Mouse (Mus musculus): ENCODE data around the gene Hist1h2bf. TPM values are rescaled to one million over a fixed set of nuclear protein-coding genes. Genes with fewer than 3 reads are reported as not detected.
"Not testable (repeated sequence)": the region's sequence is repeated elsewhere in the genome, so short reads cannot be mapped to it uniquely, and the experiment has no call there.

Hist1h2bf gene
- polyA plus RNA-seq, 1 experiment from 2014 or later, result 3.7 TPM

DNA sequence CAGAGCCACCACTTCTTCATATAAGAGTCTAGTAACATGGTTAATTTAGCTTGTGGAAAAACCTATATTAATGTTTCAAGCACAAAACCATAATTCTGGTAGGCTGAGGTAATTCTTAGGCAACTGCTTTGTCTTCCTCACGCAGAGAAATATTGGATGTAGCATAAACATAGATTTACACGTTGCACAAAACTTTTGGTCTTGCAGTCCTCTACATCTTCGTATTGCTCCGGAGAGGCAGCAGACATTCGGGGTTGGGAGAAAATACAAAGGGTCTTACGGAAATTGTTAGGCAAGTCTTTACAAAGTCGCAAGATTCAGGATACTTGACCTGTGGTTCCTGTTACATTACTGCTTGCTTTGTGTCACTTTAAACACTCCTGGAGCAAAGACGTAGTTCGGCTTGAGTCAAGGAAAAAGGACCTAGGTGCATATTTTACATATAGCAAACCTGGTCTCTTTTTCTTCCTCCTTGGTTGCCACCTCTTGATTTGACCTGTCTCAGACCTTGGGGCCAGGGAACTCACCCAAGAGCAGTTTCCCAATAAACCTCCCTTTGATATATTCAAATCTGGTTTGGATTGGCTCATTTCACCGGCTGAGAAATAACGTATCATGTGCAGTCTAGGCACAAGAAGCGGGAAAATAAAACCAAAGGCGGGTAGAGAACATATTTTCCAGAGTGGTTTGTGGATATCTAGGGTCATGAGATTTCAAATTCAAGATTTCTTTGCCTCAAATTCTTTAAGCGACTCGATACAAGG lies 39.4 kb downstream of the Hist1h2bf start:
- WGBS (ENCODE audit: insufficient replicate concordance), result 0% methylated on average over 15 of the region's 15 CpGs
- peak overlapping the region; percentile 65 for H3K4me3 ChIP-seq (ENCODE audit: low read depth, low read length)
- no peaks in the 10 kb centered on the region for H3K27me3 ChIP-seq (ENCODE audit: control insufficient read depth, insufficient read depth, low read depth, low read length)
- H3K4me2 ChIP-seq (ENCODE audit: low read depth, low read length), result peak overlapping the region; percentile 64
- 0 out of 2 replicates have a peak, but pooled peaks have one; percentile 6 for ATAC-seq (ENCODE audit: low read depth)
- peaks cover 22% of the 10 kb centered on the region for H3K4me1 ChIP-seq (ENCODE audit: control insufficient read depth, low read depth, low read length)
- H3K9me3 ChIP-seq (replicated peaks; ENCODE audit: control insufficient read depth, low read length), result no peaks in the 10 kb centered on the region
- H3K27ac ChIP-seq (ENCODE audit: low read length), result peak overlapping the region; percentile 96
- no peaks in the 10 kb centered on the region for H3K36me3 ChIP-seq (ENCODE audit: control insufficient read depth, insufficient read depth)
- H3K9ac ChIP-seq (ENCODE audit: low read depth, low read length), result peak overlapping the region; percentile 78

DNA sequence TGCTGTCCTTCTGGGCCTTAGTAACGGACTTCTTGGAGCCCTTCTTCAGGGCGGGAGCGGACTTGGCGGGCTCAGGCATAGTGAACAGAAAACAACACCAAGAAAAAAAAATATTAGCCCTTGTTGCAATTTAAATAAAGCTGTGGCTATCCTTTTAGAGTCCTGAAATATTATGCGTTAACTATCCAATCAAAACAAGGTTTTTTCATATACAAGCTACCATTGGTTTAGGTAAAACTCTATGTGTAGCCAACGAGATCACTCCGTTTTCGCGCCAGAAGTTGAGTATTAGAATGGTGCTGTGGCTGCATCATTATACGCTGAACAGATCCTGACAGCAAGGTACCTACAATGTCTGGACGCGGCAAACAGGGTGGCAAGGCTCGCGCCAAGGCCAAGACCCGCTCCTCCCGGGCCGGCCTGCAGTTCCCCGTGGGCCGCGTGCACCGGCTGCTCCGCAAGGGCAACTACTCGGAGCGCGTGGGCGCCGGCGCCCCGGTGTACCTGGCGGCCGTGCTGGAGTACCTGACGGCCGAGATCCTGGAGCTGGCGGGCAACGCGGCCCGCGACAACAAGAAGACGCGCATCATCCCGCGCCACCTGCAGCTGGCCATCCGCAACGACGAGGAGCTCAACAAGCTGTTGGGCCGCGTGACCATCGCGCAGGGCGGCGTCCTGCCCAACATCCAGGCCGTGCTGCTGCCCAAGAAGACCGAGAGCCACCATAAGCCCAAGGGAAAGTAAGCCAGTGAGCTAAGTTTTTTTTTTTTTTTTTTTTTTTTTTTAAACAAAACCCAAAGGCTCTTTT lies 40.2 kb downstream of the Hist1h2bf start, which contains the start of gene Hist1h2af:
Hist1h2af (plus strand) TSS at position 347 of the 808 bp plus-strand sequence.
- Histone ChIP-seq H3K9ac (ENCODE audit: low read depth, low read length) (peak within 1 kb of the TSS; percentile 78), H3K4me2 (ENCODE audit: low read depth, low read length) (peak within 1 kb of the TSS; percentile 64), H3K27ac (ENCODE audit: low read length) (peak within 1 kb of the TSS; percentile 96), H3K4me1 (ENCODE audit: control insufficient read depth, low read depth, low read length) (peaks cover 25% of the 10 kb centered on the region), H3K4me3 (ENCODE audit: low read depth, low read length) (peak within 1 kb of the TSS; percentile 65)
- WGBS (ENCODE audit: insufficient replicate concordance), result 0% methylated on average over 25 of the region's 53 CpGs
- H3K9me3 ChIP-seq (replicated peaks; ENCODE audit: control insufficient read depth, low read length); H3K27me3 ChIP-seq (ENCODE audit: control insufficient read depth, insufficient read depth, low read depth, low read length); H3K36me3 ChIP-seq (ENCODE audit: control insufficient read depth, insufficient read depth): not testable (repeated sequence)
- ATAC-seq (ENCODE audit: low read depth), result peak; percentile 39

DNA sequence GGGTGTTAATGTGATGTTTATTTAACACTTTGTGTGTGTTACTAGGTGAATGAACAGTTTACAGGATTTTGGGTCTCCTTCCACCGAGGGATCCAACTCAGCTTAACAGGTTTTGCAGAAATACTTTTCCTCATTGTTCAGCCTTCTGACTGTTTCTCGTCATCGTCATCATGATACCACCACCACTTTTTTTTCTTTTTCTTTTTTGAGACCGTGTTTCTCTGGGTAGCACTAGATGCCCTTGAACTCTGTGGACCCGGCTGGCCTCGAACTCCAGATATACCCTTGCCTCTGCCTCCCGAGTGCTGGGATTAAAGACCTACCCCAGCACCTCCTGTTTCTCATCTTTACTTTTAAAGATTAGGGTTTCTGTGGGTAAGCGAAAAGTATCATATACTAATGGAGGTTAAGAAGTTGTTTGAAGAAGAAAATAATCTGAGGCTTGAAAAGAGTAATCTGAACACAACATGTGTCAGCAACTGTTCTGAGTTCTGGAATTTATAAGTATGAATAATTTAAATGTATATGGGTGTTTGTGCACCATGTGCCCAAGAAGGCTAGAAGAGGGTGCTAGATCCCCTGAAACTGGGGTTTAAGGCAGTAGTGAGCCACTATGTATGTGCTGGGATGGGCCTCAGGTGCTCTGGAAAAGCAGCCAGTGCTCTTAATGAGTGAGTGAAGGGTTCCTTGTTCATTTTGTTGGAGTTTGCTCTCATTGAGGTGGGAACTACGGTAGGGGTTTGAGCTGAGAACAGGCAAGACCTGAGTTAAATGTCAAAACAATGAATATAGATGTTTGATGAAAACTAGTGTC lies 41.5 kb downstream of the Hist1h2bf start:
- H3K9ac ChIP-seq (ENCODE audit: low read depth, low read length), result peak overlapping the region; percentile 78
- peak overlapping the region; percentile 64 for H3K4me2 ChIP-seq (ENCODE audit: low read depth, low read length)
- 15% methylated on average over 9 of the region's 9 CpGs for WGBS (ENCODE audit: insufficient replicate concordance)
- peak overlapping the region; percentile 96 for H3K27ac ChIP-seq (ENCODE audit: low read length)
- ATAC-seq (ENCODE audit: low read depth), result no peak
- no peaks in the 10 kb centered on the region for H3K36me3 ChIP-seq (ENCODE audit: control insufficient read depth, insufficient read depth)
- no peaks in the 10 kb centered on the region for H3K27me3 ChIP-seq (ENCODE audit: control insufficient read depth, insufficient read depth, low read depth, low read length)
- no peaks in the 10 kb centered on the region for H3K9me3 ChIP-seq (replicated peaks; ENCODE audit: control insufficient read depth, low read length)
- H3K4me3 ChIP-seq (ENCODE audit: low read depth, low read length), result peak overlapping the region; percentile 65
- peaks cover 22% of the 10 kb centered on the region for H3K4me1 ChIP-seq (ENCODE audit: control insufficient read depth, low read depth, low read length)

DNA sequence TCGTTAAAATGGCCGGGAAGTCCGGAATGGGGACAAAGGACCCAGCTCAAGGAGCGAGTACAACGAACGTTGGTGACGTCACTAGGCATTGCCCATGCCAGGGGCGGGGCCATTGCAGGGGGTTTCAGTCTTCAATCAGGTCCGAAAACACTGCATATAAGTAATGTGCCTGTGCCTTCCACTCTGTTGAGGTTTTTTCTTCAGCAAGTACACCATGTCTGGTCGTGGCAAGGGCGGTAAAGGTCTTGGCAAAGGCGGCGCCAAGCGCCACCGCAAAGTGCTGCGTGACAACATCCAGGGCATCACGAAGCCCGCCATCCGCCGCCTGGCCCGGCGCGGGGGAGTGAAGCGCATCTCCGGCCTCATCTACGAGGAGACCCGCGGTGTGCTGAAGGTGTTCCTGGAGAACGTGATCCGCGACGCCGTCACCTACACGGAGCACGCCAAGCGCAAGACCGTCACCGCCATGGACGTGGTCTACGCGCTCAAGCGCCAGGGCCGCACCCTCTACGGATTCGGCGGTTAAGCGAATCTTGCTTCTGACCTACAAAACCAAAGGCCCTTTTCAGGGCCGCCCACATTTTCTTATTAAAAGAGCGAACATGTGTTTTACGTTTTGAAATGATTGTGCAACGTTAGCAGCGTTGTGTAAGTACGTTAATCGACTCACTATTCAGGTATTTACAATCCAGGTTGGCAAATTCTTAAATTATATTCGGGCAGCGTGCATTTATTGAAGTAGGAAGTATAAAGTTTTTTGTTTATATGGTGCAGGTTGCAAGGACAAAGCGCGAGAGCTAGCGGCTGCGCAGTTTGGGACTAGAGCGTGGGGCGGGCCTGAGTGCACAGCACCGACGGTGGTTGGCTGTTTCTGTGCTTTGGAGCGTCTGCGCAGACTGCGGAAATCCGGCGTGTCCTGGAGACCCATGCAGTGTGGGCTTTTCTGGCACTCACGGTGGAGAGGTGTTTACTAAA lies 42.8 kb downstream of the Hist1h2bf start, which contains the start of gene Hist1h4h:
Hist1h4h (plus strand) TSS at position 150 of the 975 bp plus-strand sequence.
- H3K4me3 ChIP-seq (ENCODE audit: low read depth, low read length), result peak within 1 kb of the TSS; percentile 65
- peak within 1 kb of the TSS; percentile 64 for H3K4me2 ChIP-seq (ENCODE audit: low read depth, low read length)
- no peaks in the 10 kb centered on the region for H3K27me3 ChIP-seq (ENCODE audit: control insufficient read depth, insufficient read depth, low read depth, low read length)
- peak; percentile 62 for ATAC-seq (ENCODE audit: low read depth)
- WGBS (ENCODE audit: insufficient replicate concordance), result under 1% methylated on average over 55 of the region's 70 CpGs
- H3K4me1 ChIP-seq (ENCODE audit: control insufficient read depth, low read depth, low read length), result peaks cover 15% of the 10 kb centered on the region
- H3K36me3 ChIP-seq (ENCODE audit: control insufficient read depth, insufficient read depth), result no peaks in the 10 kb centered on the region
- peak within 1 kb of the TSS; percentile 96 for H3K27ac ChIP-seq (ENCODE audit: low read length)
- H3K9me3 ChIP-seq (replicated peaks; ENCODE audit: control insufficient read depth, low read length), result no peaks in the 10 kb centered on the region
- H3K9ac ChIP-seq (ENCODE audit: low read depth, low read length), result peak within 1 kb of the TSS; percentile 78

DNA sequence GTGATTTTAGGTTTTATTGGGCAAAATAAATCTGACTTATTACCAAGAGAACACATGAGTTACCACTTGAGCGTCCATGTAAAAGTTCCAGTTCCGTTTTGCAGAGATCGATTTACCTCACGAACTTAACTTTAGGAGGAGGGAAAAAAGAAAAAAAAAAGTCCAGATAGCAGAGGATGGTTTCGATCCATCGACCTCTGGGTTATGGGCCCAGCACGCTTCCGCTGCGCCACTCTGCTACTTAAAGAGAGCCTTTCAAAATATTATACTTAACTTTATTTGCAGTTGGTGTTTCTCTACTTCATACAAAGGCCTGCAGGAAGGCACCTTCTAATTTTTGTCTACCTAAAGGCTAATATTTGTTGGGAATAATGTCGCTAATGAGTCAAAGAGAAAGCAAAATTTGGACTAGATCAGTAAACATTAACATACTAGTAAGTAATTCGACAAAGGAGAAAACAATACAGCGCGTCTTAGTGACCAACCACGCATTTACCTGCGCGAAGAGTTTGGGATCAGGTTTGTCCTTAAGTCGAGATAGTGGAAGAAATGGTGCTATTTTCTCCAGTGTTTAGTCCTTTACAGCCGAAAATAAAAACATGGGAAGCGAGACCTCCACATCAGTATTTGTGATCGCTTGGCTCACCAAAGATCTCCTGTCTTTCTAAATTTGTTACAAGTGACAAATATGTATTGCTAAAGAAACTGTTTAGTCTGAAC lies 43.7 kb downstream of the Hist1h2bf start:
- ATAC-seq (ENCODE audit: low read depth), result no peak
- H3K27ac ChIP-seq (ENCODE audit: low read length), result peak overlapping the region; percentile 96
- H3K4me3 ChIP-seq (ENCODE audit: low read depth, low read length), result peak overlapping the region; percentile 65
- peak overlapping the region; percentile 78 for H3K9ac ChIP-seq (ENCODE audit: low read depth, low read length)
- H3K4me2 ChIP-seq (ENCODE audit: low read depth, low read length), result peak overlapping the region; percentile 64
- WGBS (ENCODE audit: insufficient replicate concordance), result 0% methylated on average over 20 of the region's 20 CpGs
- peaks cover 20% of the 10 kb centered on the region for H3K4me1 ChIP-seq (ENCODE audit: control insufficient read depth, low read depth, low read length)
- no peaks in the 10 kb centered on the region for H3K27me3 ChIP-seq (ENCODE audit: control insufficient read depth, insufficient read depth, low read depth, low read length)
- no peaks in the 10 kb centered on the region for H3K36me3 ChIP-seq (ENCODE audit: control insufficient read depth, insufficient read depth)
- H3K9me3 ChIP-seq (replicated peaks; ENCODE audit: control insufficient read depth, low read length), result no peaks in the 10 kb centered on the region

DNA sequence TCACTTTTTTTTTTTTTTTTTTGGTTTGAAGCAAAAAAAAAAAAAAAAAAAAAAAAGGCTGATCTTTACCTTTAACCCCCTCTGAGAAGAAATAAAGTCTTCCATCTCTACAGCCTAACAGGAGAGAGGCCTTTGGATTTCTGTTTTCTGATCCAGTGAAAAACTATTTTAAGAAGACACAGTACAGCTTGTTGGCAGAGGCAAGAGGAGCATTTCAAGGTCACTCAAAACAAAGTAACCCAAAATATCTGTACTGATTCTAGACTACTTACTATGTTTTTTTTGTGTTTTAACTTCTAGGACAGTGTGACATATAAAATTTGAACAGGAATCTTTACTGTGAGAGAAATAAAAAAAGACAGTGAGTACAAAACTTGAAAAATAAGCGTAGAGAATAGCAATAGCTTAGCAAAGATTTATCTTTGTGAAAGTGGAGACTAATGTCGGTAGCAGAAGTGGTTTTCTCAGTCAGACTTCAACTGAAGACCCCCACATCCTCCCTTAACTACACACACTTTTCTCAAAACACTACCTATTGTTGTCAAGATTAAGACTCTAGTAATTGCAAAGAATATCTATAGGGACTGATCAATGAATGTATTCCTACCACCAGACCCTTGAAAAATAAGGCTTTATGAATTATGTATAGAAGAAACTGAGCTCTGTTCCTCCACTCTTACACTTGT lies 44.4 kb downstream of the Hist1h2bf start:
- Histone ChIP-seq H3K9me3 (replicated peaks; ENCODE audit: control insufficient read depth, low read length) (no peaks in the 10 kb centered on the region), H3K4me2 (ENCODE audit: low read depth, low read length) (peak overlapping the region; percentile 64), H3K4me3 (ENCODE audit: low read depth, low read length) (peak overlapping the region; percentile 65), H3K27me3 (ENCODE audit: control insufficient read depth, insufficient read depth, low read depth, low read length) (no peaks in the 10 kb centered on the region), H3K4me1 (ENCODE audit: control insufficient read depth, low read depth, low read length) (peaks cover 23% of the 10 kb centered on the region), H3K36me3 (ENCODE audit: control insufficient read depth, insufficient read depth) (no peaks in the 10 kb centered on the region), H3K9ac (ENCODE audit: low read depth, low read length) (peak overlapping the region; percentile 78), H3K27ac (ENCODE audit: low read length) (peak overlapping the region; percentile 96)
- WGBS (ENCODE audit: insufficient replicate concordance), result 18% methylated on average over 2 of the region's 2 CpGs
- ATAC-seq (ENCODE audit: low read depth), result no peak

DNA sequence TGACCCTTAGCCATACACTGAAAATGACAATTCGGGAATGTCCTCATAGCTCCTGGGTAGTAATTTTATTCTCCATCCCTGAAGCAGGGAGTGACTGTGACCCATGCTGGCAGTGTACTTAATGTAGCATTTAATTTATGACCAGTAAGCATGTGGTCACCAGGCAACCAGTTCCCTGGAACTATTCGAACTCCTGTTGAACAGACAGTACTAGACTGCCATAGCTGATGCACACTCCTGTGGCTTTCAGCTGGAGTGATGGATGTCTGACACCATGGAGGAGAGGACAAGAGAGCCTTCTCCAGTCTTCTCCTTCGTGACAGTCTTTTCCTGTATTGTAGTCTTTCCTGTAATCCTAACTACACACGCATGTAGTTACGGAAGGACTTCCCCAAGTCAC lies 45.0 kb downstream of the Hist1h2bf start:
- Histone ChIP-seq H3K9me3 (replicated peaks; ENCODE audit: control insufficient read depth, low read length) (no peaks in the 10 kb centered on the region), H3K9ac (ENCODE audit: low read depth, low read length) (no peak overlapping the region), H3K4me3 (ENCODE audit: low read depth, low read length) (no peak overlapping the region), H3K27me3 (ENCODE audit: control insufficient read depth, insufficient read depth, low read depth, low read length) (no peaks in the 10 kb centered on the region), H3K4me2 (ENCODE audit: low read depth, low read length) (no peak overlapping the region), H3K4me1 (ENCODE audit: control insufficient read depth, low read depth, low read length) (peaks cover 25% of the 10 kb centered on the region), H3K36me3 (ENCODE audit: control insufficient read depth, insufficient read depth) (no peaks in the 10 kb centered on the region), H3K27ac (ENCODE audit: low read length) (no peak overlapping the region)
- ATAC-seq (ENCODE audit: low read depth), result no peak
- 79% methylated on average over 5 of the region's 5 CpGs for WGBS (ENCODE audit: insufficient replicate concordance)

Data from liver, embryonic 16.5 days (tissue).